15 mouse cellular contexts compared by ENCODE assay signal in the genomic region with DNA sequence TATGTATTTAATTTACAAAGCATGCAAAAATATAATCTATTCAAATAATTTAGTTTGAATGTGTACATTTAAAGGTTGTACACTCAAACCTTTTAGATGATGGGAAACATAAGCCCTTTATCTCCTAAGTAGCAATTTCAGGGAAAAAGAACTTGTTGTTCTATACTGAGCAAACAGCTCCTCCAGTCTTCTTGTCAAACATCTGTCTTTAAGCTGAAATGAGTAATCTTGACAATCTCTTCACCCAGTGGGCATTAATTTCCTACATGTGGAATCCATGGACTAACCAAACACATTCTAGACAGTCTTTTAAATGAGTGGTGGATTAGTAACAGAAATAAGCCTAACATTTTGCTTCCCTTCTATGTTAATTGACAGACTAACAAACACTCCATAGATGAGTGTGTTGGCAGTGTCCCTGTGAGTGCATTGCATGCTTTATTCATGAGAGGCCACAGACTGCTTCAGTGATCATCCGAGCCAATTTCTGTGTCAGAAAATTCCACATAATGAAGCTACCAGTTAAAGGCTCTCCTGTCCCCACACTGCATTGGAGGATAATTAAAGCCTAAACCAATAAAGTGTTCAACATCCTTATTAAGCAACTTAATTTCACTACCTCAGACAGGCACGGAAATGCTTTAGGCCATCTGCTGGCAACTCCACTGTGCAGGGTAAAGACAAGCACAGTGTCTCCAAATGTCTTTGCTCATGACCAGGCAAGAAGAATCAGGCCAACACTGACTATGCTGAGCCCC. TPM values are rescaled to one million over a fixed set of nuclear protein-coding genes. Genes with fewer than 3 reads are reported as not detected.
A peak's percentile ranks its signal among the peaks of the same experiment; 100 is the strongest.
DNase-seq lines count a peak whose midpoint lies in the region; ATAC-seq and TF ChIP-seq lines count a peak whose summit lies in the region.
"Had no signal": no experiment of that assay in that cellular context is flagged by ENCODE, and none has a peak within 500 bp of the region (broad histone marks: within the 10 kb centered on the region; RNA-seq: fewer than 3 reads in every experiment).

No protein-coding gene starts in this region.

- H3K4me1 ChIP-seq in forebrain, embryonic 14.5 days (ENCODE audit: control insufficient read depth, insufficient read depth, low read length), result peaks cover 10% of the 10 kb centered on the region
- no peaks in the 10 kb centered on the region for H3K4me1 ChIP-seq in hindbrain, postnatal 0 days (ENCODE audit: insufficient read depth, low read length)
- H3K4me1 ChIP-seq: heart, embryonic 15.5 days had no signal

- no peaks in the 10 kb centered on the region for H3K36me3 ChIP-seq in forebrain, embryonic 14.5 days (ENCODE audit: control insufficient read depth, insufficient read depth, low read length)
- no peaks in the 10 kb centered on the region for H3K36me3 ChIP-seq in hindbrain, postnatal 0 days (ENCODE audit: insufficient read depth, low read length)
- H3K36me3 ChIP-seq: embryonic facial prominence, embryonic 12.5 days; heart, embryonic 15.5 days had no signal

- ATAC-seq in forebrain, embryonic 14.5 days, result peak; percentile 95
- ATAC-seq in hindbrain, postnatal 0 days, result peak; percentile 90
- ATAC-seq: liver, postnatal 0 days had no signal

- H3K4me3 ChIP-seq in left cerebral cortex, adult 2 months, result no peak overlapping the region
- no peak overlapping the region for H3K4me3 ChIP-seq in forebrain, embryonic 14.5 days (ENCODE audit: low read depth, low read length)
- H3K4me3 ChIP-seq in hindbrain, postnatal 0 days (ENCODE audit: low read length), result no peak overlapping the region
- H3K4me3 ChIP-seq: embryonic facial prominence, embryonic 12.5 days; heart, embryonic 15.5 days had no signal

- H3K4me2 ChIP-seq in forebrain, embryonic 14.5 days (ENCODE audit: low read length), result no peak overlapping the region
- H3K4me2 ChIP-seq in hindbrain, postnatal 0 days (ENCODE audit: low read depth, low read length), result no peak overlapping the region
- H3K4me2 ChIP-seq: embryonic facial prominence, embryonic 12.5 days; heart, embryonic 15.5 days had no signal

- intact Hi-C loops in left cerebral cortex, postnatal 14 days (cut with DNase I), result no loop called here
- intact Hi-C loops in left cerebral cortex, adult 2 months (cut with DNase I), result no loop called here
- intact Hi-C loops in heart, postnatal 14 days (cut with DNase I), result no loop called here

- peak; percentile 4 to 13 for DNase-seq in left cerebral cortex, postnatal 14 days (ENCODE audit: low spot score in 2 of 2)
- DNase-seq in left cerebral cortex, adult 2 months (ENCODE audit: extremely low spot score in 1 of 2, low spot score in 2 of 2), result no peak
- DNase-seq in forebrain, embryonic 14.5 days (ENCODE audit: low spot score), result peak; percentile 95
- DNase-seq in hindbrain, postnatal 0 days (ENCODE audit: low spot score), result peak; percentile 69
- DNase-seq in retina, postnatal 1 day, result peak; percentile 75
- no peak for DNase-seq in MN1 (ENCODE audit: low spot score)
- no peak for DNase-seq in heart, postnatal 14 days
- DNase-seq: kidney, adult 9 months; liver, postnatal 0 days; right cerebral cortex, postnatal 14 days had no signal

- 5% methylated on average over 2 of the region's 2 CpGs for WGBS in forebrain, embryonic 14.5 days
- 29% methylated on average over 2 of the region's 2 CpGs for WGBS in hindbrain, postnatal 0 days

- no peak overlapping the region for H3K27ac ChIP-seq in left cerebral cortex, adult 2 months
- peak overlapping the region; percentile 35; the same call in 1 of the 2 replicates for H3K27ac ChIP-seq in forebrain, embryonic 14.5 days (ENCODE audit: low read depth, low read length)
- H3K27ac ChIP-seq in hindbrain, postnatal 0 days, result peak overlapping the region; percentile 26; the same call in 1 of the 2 replicates
- H3K27ac ChIP-seq: embryonic facial prominence, embryonic 12.5 days; heart, embryonic 15.5 days had no signal

- TF ChIP-seq CTCF in left cerebral cortex, adult 2 months (IDR thresholded peaks at IDR 0.05), result no peak; the same call in none of the 2 replicates
- TF ChIP-seq CTCF in hindbrain, postnatal 0 days (IDR thresholded peaks at IDR 0.05; ENCODE audit: low read depth), result peak; percentile 21; the same call in 1 of the 2 replicates

- no peaks in the 10 kb centered on the region for H3K27me3 ChIP-seq in forebrain, embryonic 14.5 days (replicated peaks; ENCODE audit: control insufficient read depth, insufficient read depth, low read length)
- no peaks in the 10 kb centered on the region for H3K27me3 ChIP-seq in hindbrain, postnatal 0 days (ENCODE audit: insufficient read depth, low read length)
- H3K27me3 ChIP-seq: embryonic facial prominence, embryonic 12.5 days; heart, embryonic 15.5 days had no signal

- H3K9me3 ChIP-seq in forebrain, embryonic 14.5 days (replicated peaks; ENCODE audit: control insufficient read depth, low read length), result no peaks in the 10 kb centered on the region
- no peaks in the 10 kb centered on the region for H3K9me3 ChIP-seq in hindbrain, postnatal 0 days (ENCODE audit: low read length)
- H3K9me3 ChIP-seq: embryonic facial prominence, embryonic 12.5 days; heart, embryonic 15.5 days had no signal

- H3K9ac ChIP-seq in forebrain, embryonic 14.5 days (ENCODE audit: low read length), result no peak overlapping the region
- H3K9ac ChIP-seq in hindbrain, postnatal 0 days (replicated peaks; ENCODE audit: low read length), result no peak overlapping the region
- H3K9ac ChIP-seq: embryonic facial prominence, embryonic 12.5 days; heart, embryonic 15.5 days; liver, postnatal 0 days had no signal

RNA-seq across cellular contexts. Expression of a gene that starts 19.0 kb away (rescaled TPM):
- not detected for total RNA-seq in left cerebral cortex, postnatal 14 days (2021)
- not detected for total RNA-seq in left cerebral cortex, adult 2 months (2021)
- not detected in 2 replicates for polyA plus RNA-seq in forebrain, embryonic 14.5 days (2014; fragmentation: Nextera tagmentation; extraction: Ambion mirVana)
- not detected in 2 replicates for total RNA-seq in hindbrain, postnatal 0 days (2014; rRNA removed)
- 0.11 TPM in 1 of 2 replicates, not detected in the other for polyA plus RNA-seq in hindbrain, postnatal 0 days (2015; fragmentation: Nextera tagmentation; extraction: Ambion mirVana)
- not detected for total RNA-seq in heart, postnatal 14 days (2021)
- total RNA-seq: gastrocnemius, adult 18-20 months; left cerebral cortex, postnatal 25 days had no signal
- polyA plus RNA-seq: embryonic facial prominence, embryonic 12.5 days; heart, embryonic 15.5 days; liver, postnatal 0 days; stomach, embryonic 16.5 days had no signal

Comparison
In these comparisons a context has a peak if more than half of its experiments do, and no peak if none do; other contexts are left out.
1. DNase-seq: peak in left cerebral cortex, postnatal 14 days (2 of 2), forebrain, embryonic 14.5 days (single experiment), hindbrain, postnatal 0 days (single experiment) and retina, postnatal 1 day (single experiment); none in left cerebral cortex, adult 2 months (0 of 2), MN1 (single experiment) and heart, postnatal 14 days (0 of 2).